Mouse (Mus musculus) spleen, adult 2 months (tissue): Measurements from ENCODE around the gene Skp2.

ENCODE experiments used
- CTCF ChIP-seq: fragments of 200-500 bp; IDR thresholded peaks from 2 replicates; pipeline ENCODE4 v1.5.1; 2011; ENCODE audit warnings: mild to moderate bottlenecking, inconsistent platforms; ENCODE audit not compliant: insufficient read depth, insufficient read length, insufficient replicate concordance; ENCODE audit errors: extremely low read depth
- POLR2A ChIP-seq: fragments of 200-500 bp; IDR thresholded peaks from 2 replicates; pipeline ENCODE4 v1.6.1; 2011; ENCODE audit warnings: low read depth, low read length, inconsistent platforms

DNA sequence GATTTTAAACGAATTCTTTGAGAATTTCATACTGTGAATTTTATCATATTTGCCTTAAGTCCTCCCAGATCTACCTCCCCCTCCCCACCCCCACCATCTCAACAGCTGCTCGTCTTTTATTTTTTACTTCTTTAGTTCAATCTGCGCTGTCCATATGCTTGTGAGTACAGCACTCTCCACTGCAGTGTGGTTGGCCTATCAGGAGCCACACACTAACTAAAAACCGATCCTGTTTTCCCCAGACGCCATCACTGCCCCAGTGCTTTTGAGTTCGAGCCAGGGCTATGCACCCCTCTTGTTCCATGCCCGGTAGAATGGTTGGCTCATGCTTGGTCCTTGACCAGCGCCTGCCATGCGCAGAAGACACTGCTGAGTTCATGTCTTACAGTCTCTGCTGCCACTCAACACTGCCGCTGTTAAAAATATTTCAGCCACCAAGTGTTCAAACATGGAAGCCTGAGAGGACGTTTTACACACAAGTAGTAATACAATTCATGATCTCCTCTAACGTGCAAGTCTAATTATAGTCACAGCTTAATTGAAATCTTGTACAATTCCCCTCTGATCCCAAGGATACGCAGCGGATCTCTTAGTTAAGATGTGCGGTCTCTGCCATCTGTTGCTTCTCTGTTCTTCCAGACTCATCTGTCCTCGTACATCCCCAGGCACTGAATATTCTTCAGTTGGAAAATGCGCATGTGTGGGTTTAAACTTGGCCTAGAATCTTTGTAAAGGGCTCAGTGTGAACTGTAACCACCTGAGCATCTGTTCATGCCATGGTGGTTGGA lies 67.1 kb downstream of the Skp2 start:
- TF ChIP-seq CTCF (no peak), POLR2A (no peak)
